Comparison of ENCODE assay signal across 30 mouse cellular contexts in genomic region chr5:126538072-126538471, GRCm38 (mm10).
DNase-seq lines count a peak whose midpoint lies in the region; ATAC-seq and TF ChIP-seq lines count a peak whose summit lies in the region.
"Had no signal": no experiment of that assay in that cellular context is flagged by ENCODE, and none has a peak within 500 bp of the region (broad histone marks: within the 10 kb centered on the region; RNA-seq: fewer than 3 reads in every experiment).

No protein-coding gene starts in this region.

- WGBS in liver, postnatal 0 days (ENCODE audit: insufficient replicate concordance), result 37% methylated on average over 2 of the region's 2 CpGs

- no peak overlapping the region for H3K4me3 ChIP-seq in liver, postnatal 0 days (ENCODE audit: low read depth, low read length)
- H3K4me3 ChIP-seq in myocyte, result no peak overlapping the region
- H3K4me3 ChIP-seq: embryonic facial prominence, embryonic 12.5 days; embryonic facial prominence, embryonic 15.5 days; erythroblast, embryonic 14.5 days; heart, embryonic 12.5 days; heart, embryonic 15.5 days; hindbrain, embryonic 10.5 days; hindbrain, embryonic 13.5 days; intestine, embryonic 15.5 days had no signal

- H3K4me1 ChIP-seq in liver, postnatal 0 days (ENCODE audit: insufficient read depth), result no peaks in the 10 kb centered on the region
- H3K4me1 ChIP-seq: embryonic facial prominence, embryonic 12.5 days; embryonic facial prominence, embryonic 15.5 days; heart, embryonic 12.5 days; heart, embryonic 15.5 days; hindbrain, embryonic 10.5 days; intestine, embryonic 15.5 days had no signal

- no peak for ATAC-seq in liver, postnatal 0 days
- ATAC-seq: activated CD4-positive, CD25-positive, alpha-beta regulatory T cell, adult 4 months; forebrain, embryonic 14.5 days; forebrain, postnatal 0 days; hindbrain, embryonic 16.5 days; intestine, embryonic 15.5 days had no signal

- no peak for DNase-seq in liver, postnatal 0 days
- DNase-seq in liver (no peak), NIH3T3 (ENCODE audit: low read depth) (peak; percentile 33), MN1 (ENCODE audit: low spot score) (no peak)
- no peak for DNase-seq in right cerebral cortex, postnatal 4 days
- DNase-seq: adrenal gland, adult 8-10 months; adrenal gland, postnatal 36 days; cerebellum, adult 18-20 months; cerebellum, adult 9-11 months; cerebellum, postnatal 25 days; forebrain, postnatal 0 days; gastrocnemius, postnatal 25 days; heart, adult 18-20 months; heart, postnatal 10 days; heart, postnatal 36 days; kidney, adult 11 months had no signal

- no peak for TF ChIP-seq CTCF in liver, postnatal 0 days (IDR thresholded peaks at IDR 0.05; ENCODE audit: low read depth)

- peak; percentile 59; the same call in 1 of the 2 replicates for TF ChIP-seq EP300 in liver, postnatal 0 days (IDR thresholded peaks at IDR 0.05; ENCODE audit: low read depth)

- no peak overlapping the region for H3ac ChIP-seq in myocyte (ENCODE audit: control insufficient read depth, insufficient read length)

- no peaks in the 10 kb centered on the region for H3K27me3 ChIP-seq in liver, postnatal 0 days (ENCODE audit: insufficient read depth, low read length)
- no peaks in the 10 kb centered on the region for H3K27me3 ChIP-seq in myocyte (ENCODE audit: control insufficient read depth, insufficient read depth, insufficient read length)
- H3K27me3 ChIP-seq: CH12.LX; embryonic facial prominence, embryonic 12.5 days; embryonic facial prominence, embryonic 15.5 days; heart, embryonic 12.5 days; heart, embryonic 15.5 days; hindbrain, embryonic 13.5 days; intestine, embryonic 15.5 days had no signal

- H3K4me2 ChIP-seq in liver, postnatal 0 days (ENCODE audit: low read depth, low read length), result no peak overlapping the region
- H3K4me2 ChIP-seq in myocyte (ENCODE audit: low read depth), result peak overlapping the region; percentile 59
- H3K4me2 ChIP-seq: embryonic facial prominence, embryonic 12.5 days; embryonic facial prominence, embryonic 15.5 days; heart, embryonic 12.5 days; heart, embryonic 15.5 days; hindbrain, embryonic 13.5 days; intestine, embryonic 15.5 days had no signal

- no peaks in the 10 kb centered on the region for H3K36me3 ChIP-seq in liver, postnatal 0 days (replicated peaks; ENCODE audit: insufficient read depth, low read length)
- no peaks in the 10 kb centered on the region for H3K36me3 ChIP-seq in myocyte (ENCODE audit: control insufficient read depth, insufficient read depth)
- H3K36me3 ChIP-seq: embryonic facial prominence, embryonic 12.5 days; embryonic facial prominence, embryonic 15.5 days; G1E; heart, embryonic 12.5 days; heart, embryonic 15.5 days; hindbrain, embryonic 10.5 days; hindbrain, embryonic 13.5 days; intestine, embryonic 15.5 days had no signal

- H3K9me3 ChIP-seq in liver, postnatal 0 days (ENCODE audit: low read length), result no peaks in the 10 kb centered on the region; the same call in 1 of the 2 replicates
- H3K9me3 ChIP-seq: embryonic facial prominence, embryonic 12.5 days; embryonic facial prominence, embryonic 15.5 days; heart, embryonic 12.5 days; heart, embryonic 15.5 days; hindbrain, embryonic 10.5 days; hindbrain, embryonic 13.5 days; intestine, embryonic 15.5 days had no signal

- no peak for TF ChIP-seq POLR2A in myocyte (IDR thresholded peaks at IDR 0.05; ENCODE audit: insufficient read length, low read depth)

- H3K27ac ChIP-seq in liver, postnatal 0 days (ENCODE audit: low read depth), result no peak overlapping the region
- H3K27ac ChIP-seq: embryonic facial prominence, embryonic 12.5 days; embryonic facial prominence, embryonic 15.5 days; heart, embryonic 15.5 days; hindbrain, embryonic 10.5 days; hindbrain, embryonic 13.5 days; intestine, embryonic 15.5 days had no signal

- no peaks in the 10 kb centered on the region for H3K79me2 ChIP-seq in myocyte (ENCODE audit: control insufficient read depth, insufficient read depth)

- H3K9ac ChIP-seq in liver, postnatal 0 days (replicated peaks), result no peak overlapping the region
- H3K9ac ChIP-seq: embryonic facial prominence, embryonic 12.5 days; embryonic facial prominence, embryonic 15.5 days; forebrain, postnatal 0 days; heart, embryonic 12.5 days; heart, embryonic 15.5 days; hindbrain, embryonic 13.5 days; intestine, embryonic 15.5 days had no signal

TF ChIP-seq in myocyte, 11 proteins besides CTCF, POLR2A, EP300 and RAD21:
- TF ChIP-seq MYOG (IDR thresholded peaks at IDR 0.05; ENCODE audit: control insufficient read depth in 1 of 3, insufficient read depth in 1 of 3, insufficient read length in 2 of 3, low read depth in 2 of 3) (no peak), MAX (IDR thresholded peaks at IDR 0.05; ENCODE audit: low read depth) (no peak), REST (IDR thresholded peaks at IDR 0.05; ENCODE audit: insufficient read depth, insufficient read length) (no peak), CEBPB (IDR thresholded peaks at IDR 0.05; ENCODE audit: insufficient read depth, poor library complexity, severe bottlenecking) (no peak), POLR2AphosphoS2 (IDR thresholded peaks at IDR 0.05; ENCODE audit: insufficient read length, low read depth) (no peak), USF1 (IDR thresholded peaks at IDR 0.05; ENCODE audit: low read depth) (no peak), E2F4 (IDR thresholded peaks at IDR 0.05; ENCODE audit: insufficient read depth) (no peak), TCF3 (IDR thresholded peaks at IDR 0.05; ENCODE audit: insufficient read length, low read depth) (no peak), SRF (IDR thresholded peaks at IDR 0.05; ENCODE audit: control insufficient read depth, insufficient read length, low read depth) (no peak), MYOD1 (IDR thresholded peaks at IDR 0.05; ENCODE audit: control insufficient read depth in 1 of 3, insufficient read length in 2 of 3, low read depth in 2 of 3) (no peak), TCF12 (IDR thresholded peaks at IDR 0.05; ENCODE audit: insufficient read depth, poor library complexity, severe bottlenecking) (no peak)
